Mouse (Mus musculus): ENCODE measurements around the gene Rpl9-ps1. TPM values are rescaled to one million over a fixed set of nuclear protein-coding genes. Genes with fewer than 3 reads are reported as not detected.

Rpl9-ps1 gene
- not detected in 2 replicates for polyA plus RNA-seq (2021; fragmentation: Nextera tagmentation)
- long read RNA-seq, experiment 1: 0 reads
- long read RNA-seq, experiment 2: 0 reads

DNA sequence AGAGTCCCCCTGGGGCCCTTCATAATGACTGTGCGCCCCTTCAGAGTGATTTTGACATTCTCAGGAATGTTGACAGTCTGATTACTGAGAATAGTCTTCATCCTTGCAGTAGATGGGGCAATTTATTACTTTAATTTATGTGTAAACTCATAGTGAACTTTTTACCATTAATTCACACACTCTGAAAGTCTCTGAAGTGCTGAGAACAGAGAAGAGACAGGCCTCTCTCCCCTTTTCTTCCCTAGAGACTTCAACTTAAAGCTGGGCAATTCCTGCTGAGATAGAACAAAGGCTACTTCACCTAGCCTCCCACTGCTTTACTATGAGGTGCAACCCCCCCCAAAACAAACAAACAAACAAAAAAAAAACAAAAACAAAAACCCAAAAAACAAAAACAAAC lies at the start of gene Rpl9-ps1:
Gene Rpl9-ps1, minus strand, starts transcription at position 101 of the 400 bp plus-strand sequence.

DNA sequence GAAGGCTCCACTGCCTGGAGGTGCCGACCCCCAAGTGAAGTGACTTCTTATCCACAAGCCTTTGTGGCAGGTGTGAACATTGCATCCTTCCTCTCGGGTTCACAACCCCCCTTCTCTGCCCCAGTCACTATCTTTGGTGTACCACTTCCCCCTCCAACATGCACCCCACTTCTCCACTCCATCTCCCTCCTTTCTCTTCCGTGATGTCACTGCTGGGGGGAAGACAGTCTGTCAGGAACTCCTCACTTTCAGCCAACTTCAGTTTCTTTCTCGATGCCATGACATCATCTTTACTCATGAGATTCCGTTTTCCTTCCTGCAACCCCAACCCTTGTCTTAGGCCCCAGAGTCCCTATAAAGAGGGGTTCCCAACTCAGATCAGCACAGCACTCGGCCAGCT lies 16.8 kb upstream of the Rpl9-ps1 start, which contains the start of gene Ccl4:
Gene Ccl4, plus strand, starts transcription at position 381 of the 400 bp plus-strand sequence.

DNA sequence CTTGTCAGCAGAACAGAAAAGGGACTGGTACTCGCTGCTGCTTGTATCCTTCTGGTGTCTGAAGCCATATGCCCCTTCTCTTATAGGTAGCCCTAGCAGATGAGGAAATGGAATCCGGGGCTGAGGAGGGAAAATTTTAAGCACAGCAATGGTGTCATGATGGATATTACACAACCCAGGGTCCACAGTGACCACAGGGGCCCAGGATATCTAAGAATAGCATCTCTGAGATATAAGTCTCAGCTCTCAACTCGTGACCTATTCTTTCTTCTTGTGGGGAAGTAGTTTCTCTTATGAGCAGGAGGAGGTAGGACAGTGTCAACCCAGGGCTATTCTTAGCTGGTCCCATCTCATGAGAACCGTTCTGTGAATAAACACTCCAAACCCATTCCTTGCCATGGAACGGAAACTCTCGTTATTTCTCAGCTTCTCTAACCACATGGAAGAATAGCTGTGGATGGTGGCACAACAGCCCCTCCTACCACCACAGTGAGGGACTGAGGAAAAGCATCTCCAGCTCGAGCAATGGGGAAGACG lies 4.0 kb upstream of the Rpl9-ps1 start, which contains the start of gene Ccl3:
Gene Ccl3, minus strand, starts transcription at position 51 of the 537 bp plus-strand sequence.

Other genes starting within 250 kb of the Rpl9-ps1 start
- gene Rasl10b, start 236.5 kb downstream of the Rpl9-ps1 start, polyA plus RNA-seq (2021; fragmentation: Nextera tagmentation): 17.3 and 19.8 TPM in 2 replicates
- 0.39 and 0.56 TPM in 2 replicates for gene Gas2l2, start 216.2 kb downstream of the Rpl9-ps1 start, polyA plus RNA-seq (2021; fragmentation: Nextera tagmentation)
- 0.30 and 0.52 TPM in 2 replicates for gene 1700020L24Rik, start 207.9 kb downstream of the Rpl9-ps1 start, polyA plus RNA-seq (2021; fragmentation: Nextera tagmentation)
- 0.80 and 0.95 TPM in 2 replicates for gene Mmp28, start 182.6 kb downstream of the Rpl9-ps1 start, polyA plus RNA-seq (2021; fragmentation: Nextera tagmentation)
- 0.56 and 1.3 TPM in 2 replicates for gene Taf15, start 172.5 kb downstream of the Rpl9-ps1 start, polyA plus RNA-seq (2021; fragmentation: Nextera tagmentation)
- gene Heatr9, start 123.4 kb downstream of the Rpl9-ps1 start, polyA plus RNA-seq (2021; fragmentation: Nextera tagmentation): not detected in 2 replicates
- gene Ccl5, start 115.1 kb downstream of the Rpl9-ps1 start, polyA plus RNA-seq (2021; fragmentation: Nextera tagmentation): 1.1 and 4.9 TPM in 2 replicates
- 0.89 and 1.9 TPM in 2 replicates for gene Ccl9, start 67.0 kb downstream of the Rpl9-ps1 start, polyA plus RNA-seq (2021; fragmentation: Nextera tagmentation)
- gene Ccl6, start 52.5 kb downstream of the Rpl9-ps1 start, polyA plus RNA-seq (2021; fragmentation: Nextera tagmentation): 2.1 and 2.5 TPM in 2 replicates
- gene Ccl3, start 3.7 kb upstream of the Rpl9-ps1 start, polyA plus RNA-seq (2021; fragmentation: Nextera tagmentation): 1.1 and 1.3 TPM in 2 replicates
- 1.2 and 1.3 TPM in 2 replicates for gene Ccl4, start 17.0 kb upstream of the Rpl9-ps1 start, polyA plus RNA-seq (2021; fragmentation: Nextera tagmentation)
- gene Wfdc17, start 58.4 kb upstream of the Rpl9-ps1 start, polyA plus RNA-seq (2021; fragmentation: Nextera tagmentation): 1.8 and 2.6 TPM in 2 replicates
- 7.8 and 8.6 TPM in 2 replicates for gene Wfdc18, start 63.4 kb upstream of the Rpl9-ps1 start, polyA plus RNA-seq (2021; fragmentation: Nextera tagmentation)
- not detected in 2 replicates for gene Wfdc21, start 101.3 kb upstream of the Rpl9-ps1 start, polyA plus RNA-seq (2021; fragmentation: Nextera tagmentation)
- gene Heatr6, start 108.1 kb upstream of the Rpl9-ps1 start, polyA plus RNA-seq (2021; fragmentation: Nextera tagmentation): 6.9 and 7.2 TPM in 2 replicates
- gene Hnf1b, start 204.4 kb upstream of the Rpl9-ps1 start, polyA plus RNA-seq (2021; fragmentation: Nextera tagmentation): 0.78 and 1.0 TPM in 2 replicates